Mouse (Mus musculus): ENCODE data around the gene Spag9. TPM values are rescaled to one million over a fixed set of nuclear protein-coding genes. Genes with fewer than 3 reads are reported as not detected.

Spag9 gene
- polyA plus RNA-seq, 1 experiment from 2014 or later, result 64.1 TPM

DNA sequence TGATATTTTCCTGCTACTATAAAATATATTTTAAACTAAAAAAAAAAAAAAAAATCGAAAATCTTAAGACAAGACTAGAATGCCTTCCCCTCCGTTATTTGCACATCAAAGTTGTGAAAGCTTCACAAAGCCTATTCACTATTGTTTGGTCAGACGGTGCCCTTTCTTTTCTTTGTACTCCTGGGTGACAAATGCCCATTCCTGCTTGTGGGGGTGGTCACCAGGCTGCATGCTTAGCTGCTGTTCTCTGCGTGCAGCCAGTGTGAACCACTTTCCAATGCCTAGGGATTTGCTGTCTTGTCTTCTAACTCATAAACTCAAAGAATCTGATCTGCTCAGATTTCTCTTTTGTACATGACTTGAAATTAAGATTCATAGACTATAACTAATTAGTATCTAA, 49.1 kb downstream of the Spag9 start:
- Histone ChIP-seq H3K4me2 (replicated peaks; ENCODE audit: low read depth) (0 out of 2 replicates have a peak overlapping the region, but pooled peaks have one; percentile 17), H3K9ac (ENCODE audit: low read depth, low read length) (no peak overlapping the region), H3K27ac (ENCODE audit: low read depth, low read length) (no peak overlapping the region), H3K4me3 (ENCODE audit: low read depth, low read length) (no peak overlapping the region), H3K27me3 (replicated peaks; ENCODE audit: control insufficient read depth, insufficient read depth, low read length) (no peaks in the 10 kb centered on the region), H3K4me1 (replicated peaks; ENCODE audit: control insufficient read depth, insufficient read depth, low read length) (no peaks in the 10 kb centered on the region), H3K9me3 (ENCODE audit: control insufficient read depth) (no peaks in the 10 kb centered on the region), H3K36me3 (ENCODE audit: control insufficient read depth, insufficient read depth) (peaks cover 12% of the 10 kb centered on the region)
- WGBS, result 41% methylated on average over 4 of the region's 4 CpGs
- TF ChIP-seq CTCF (IDR thresholded peaks at IDR 0.05; ENCODE audit: low read depth), result no peak
- no peak for ATAC-seq

DNA sequence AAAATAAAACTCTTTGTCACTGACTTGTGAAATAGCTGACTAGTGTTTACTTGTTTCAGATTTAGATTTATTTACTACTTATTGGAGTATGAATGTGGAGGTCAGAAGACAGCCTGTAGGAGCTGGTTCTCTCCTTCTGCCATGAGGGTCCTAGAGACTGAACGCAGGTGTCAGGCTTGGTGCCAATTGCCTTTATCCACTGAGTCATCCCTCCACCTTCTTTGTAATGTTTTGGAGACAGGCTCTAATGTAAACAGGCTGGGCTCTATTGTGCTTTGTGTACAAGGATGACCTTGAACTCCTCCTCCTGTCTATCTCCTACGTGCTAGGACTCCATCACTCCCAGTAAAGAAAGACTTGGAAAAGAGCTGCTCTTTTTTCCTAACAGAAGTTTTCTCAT, 51.4 kb downstream of the Spag9 start:
- no peak for ATAC-seq
- 74% methylated on average over 2 of the region's 2 CpGs for WGBS
- H3K9ac ChIP-seq (ENCODE audit: low read depth, low read length), result no peak overlapping the region
- no peak overlapping the region for H3K4me2 ChIP-seq (replicated peaks; ENCODE audit: low read depth)
- no peak overlapping the region for H3K27ac ChIP-seq (ENCODE audit: low read depth, low read length)
- H3K4me1 ChIP-seq (replicated peaks; ENCODE audit: control insufficient read depth, insufficient read depth, low read length), result no peaks in the 10 kb centered on the region
- no peaks in the 10 kb centered on the region for H3K9me3 ChIP-seq (ENCODE audit: control insufficient read depth)
- peaks cover 21% of the 10 kb centered on the region for H3K36me3 ChIP-seq (ENCODE audit: control insufficient read depth, insufficient read depth)
- no peaks in the 10 kb centered on the region for H3K27me3 ChIP-seq (replicated peaks; ENCODE audit: control insufficient read depth, insufficient read depth, low read length)
- no peak overlapping the region for H3K4me3 ChIP-seq (ENCODE audit: low read depth, low read length)
- TF ChIP-seq CTCF (IDR thresholded peaks at IDR 0.05; ENCODE audit: low read depth), result no peak

DNA sequence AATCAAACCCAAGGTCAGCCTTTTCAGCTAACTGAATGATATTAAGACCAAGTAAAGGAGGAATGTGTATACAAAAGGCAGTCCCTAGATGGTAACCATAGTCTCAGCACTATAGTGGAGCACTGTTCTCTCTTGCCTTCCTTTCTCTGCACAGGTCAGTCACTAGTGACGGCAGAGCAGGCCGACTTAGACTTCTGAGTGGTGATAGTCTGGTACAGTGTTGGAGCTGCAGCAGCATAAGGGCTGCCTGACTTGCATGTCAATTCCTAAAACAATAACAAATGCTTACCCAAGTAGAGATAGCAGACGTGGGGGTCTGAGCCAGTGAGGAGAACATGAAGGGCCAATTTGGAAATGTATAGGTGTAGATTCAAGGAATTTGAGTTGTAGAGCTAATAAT, 58.3 kb downstream of the Spag9 start:
- no peak for TF ChIP-seq CTCF (IDR thresholded peaks at IDR 0.05; ENCODE audit: low read depth)
- 93% methylated on average over 3 of the region's 3 CpGs for WGBS
- Histone ChIP-seq H3K9ac (ENCODE audit: low read depth, low read length) (no peak overlapping the region), H3K4me2 (replicated peaks; ENCODE audit: low read depth) (no peak overlapping the region), H3K9me3 (ENCODE audit: control insufficient read depth) (no peaks in the 10 kb centered on the region), H3K27ac (ENCODE audit: low read depth, low read length) (no peak overlapping the region), H3K4me3 (ENCODE audit: low read depth, low read length) (no peak overlapping the region), H3K4me1 (replicated peaks; ENCODE audit: control insufficient read depth, insufficient read depth, low read length) (no peaks in the 10 kb centered on the region), H3K27me3 (replicated peaks; ENCODE audit: control insufficient read depth, insufficient read depth, low read length) (no peaks in the 10 kb centered on the region), H3K36me3 (ENCODE audit: control insufficient read depth, insufficient read depth) (peaks cover 19% of the 10 kb centered on the region)
- ATAC-seq, result no peak

DNA sequence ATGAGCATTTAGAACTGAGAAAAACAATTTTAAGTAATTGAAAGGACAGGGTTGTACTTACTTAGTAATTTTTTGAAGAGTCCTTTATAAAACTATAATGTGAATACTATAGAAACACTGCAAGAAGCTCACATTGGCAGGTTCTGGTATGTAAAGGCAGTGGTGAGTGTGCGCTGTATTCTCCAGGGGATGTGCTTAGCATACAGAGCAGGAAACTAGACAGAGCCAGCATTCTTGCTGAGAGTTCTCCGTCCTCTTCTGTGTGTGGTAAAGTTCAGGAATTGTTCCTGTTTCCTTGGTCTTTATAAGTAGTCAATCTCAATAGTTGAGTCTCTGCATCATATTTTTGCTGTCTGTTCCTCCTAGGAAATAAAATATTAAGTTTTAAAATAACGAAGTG, 59.0 kb downstream of the Spag9 start:
- no peak for TF ChIP-seq CTCF (IDR thresholded peaks at IDR 0.05; ENCODE audit: low read depth)
- 89% methylated on average over 3 of the region's 3 CpGs for WGBS
- Histone ChIP-seq H3K4me1 (replicated peaks; ENCODE audit: control insufficient read depth, insufficient read depth, low read length) (no peaks in the 10 kb centered on the region), H3K4me2 (replicated peaks; ENCODE audit: low read depth) (no peak overlapping the region), H3K9ac (ENCODE audit: low read depth, low read length) (no peak overlapping the region), H3K27ac (ENCODE audit: low read depth, low read length) (no peak overlapping the region), H3K36me3 (ENCODE audit: control insufficient read depth, insufficient read depth) (peaks cover 16% of the 10 kb centered on the region), H3K9me3 (ENCODE audit: control insufficient read depth) (no peaks in the 10 kb centered on the region), H3K4me3 (ENCODE audit: low read depth, low read length) (no peak overlapping the region), H3K27me3 (replicated peaks; ENCODE audit: control insufficient read depth, insufficient read depth, low read length) (no peaks in the 10 kb centered on the region)
- no peak for ATAC-seq

DNA sequence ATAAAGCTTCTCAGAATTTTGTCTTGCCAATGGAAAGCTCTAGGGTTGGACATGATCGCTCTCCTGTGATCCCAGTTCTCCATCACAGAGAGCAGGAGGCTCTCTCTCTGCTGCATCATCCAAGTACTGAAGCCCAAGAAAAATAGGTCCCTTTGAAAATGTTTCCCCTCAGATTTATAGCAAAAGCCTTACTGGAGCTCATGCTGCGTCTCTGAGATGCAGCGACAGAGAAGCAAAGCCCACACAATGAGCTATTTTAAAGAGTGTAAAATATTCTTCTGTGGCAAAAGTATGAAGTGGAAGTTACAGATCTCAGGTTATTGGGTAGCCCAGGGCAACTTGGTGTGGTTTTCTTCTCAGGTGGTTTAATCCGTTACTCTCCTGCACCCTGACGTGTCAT, 68.0 kb downstream of the Spag9 start:
- 94% methylated on average over 5 of the region's 5 CpGs for WGBS
- ATAC-seq, result no peak

DNA sequence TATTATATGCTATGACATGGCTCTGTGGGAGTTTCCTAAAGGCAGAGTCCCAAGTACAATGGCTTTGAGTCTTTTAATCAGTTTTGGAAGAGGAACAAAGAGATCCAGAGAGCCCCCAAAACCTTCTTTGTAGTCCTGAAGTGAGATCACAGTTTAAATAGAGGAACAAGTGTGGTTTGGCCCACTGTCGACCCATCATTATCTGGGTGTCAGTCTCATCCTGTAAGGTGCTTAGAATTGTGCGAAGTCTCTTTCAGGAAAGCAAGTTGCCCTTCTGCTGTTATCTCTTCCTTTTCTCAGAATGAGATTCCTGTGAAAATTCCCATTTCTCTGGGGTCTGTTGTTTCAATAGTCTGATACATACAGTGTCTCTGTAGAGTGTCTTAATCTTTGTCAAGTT, 74.6 kb downstream of the Spag9 start:
- H3K36me3 ChIP-seq (ENCODE audit: control insufficient read depth, insufficient read depth), result peaks cover 37% of the 10 kb centered on the region
- WGBS, result 83% methylated on average over 2 of the region's 2 CpGs

More for the DNA sequence above, 68.0 kb downstream of the Spag9 start:
- Histone ChIP-seq H3K36me3 (ENCODE audit: control insufficient read depth, insufficient read depth) (peaks cover 30% of the 10 kb centered on the region), H3K27me3 (replicated peaks; ENCODE audit: control insufficient read depth, insufficient read depth, low read length) (no peaks in the 10 kb centered on the region), H3K4me3 (ENCODE audit: low read depth, low read length) (no peak overlapping the region), H3K9ac (ENCODE audit: low read depth, low read length) (no peak overlapping the region), H3K9me3 (ENCODE audit: control insufficient read depth) (no peaks in the 10 kb centered on the region), H3K4me1 (replicated peaks; ENCODE audit: control insufficient read depth, insufficient read depth, low read length) (no peaks in the 10 kb centered on the region), H3K27ac (ENCODE audit: low read depth, low read length) (no peak overlapping the region; the same call in 1 of the 2 replicates), H3K4me2 (replicated peaks; ENCODE audit: low read depth) (no peak overlapping the region)
- TF ChIP-seq CTCF (IDR thresholded peaks at IDR 0.05; ENCODE audit: low read depth), result no peak

DNA sequence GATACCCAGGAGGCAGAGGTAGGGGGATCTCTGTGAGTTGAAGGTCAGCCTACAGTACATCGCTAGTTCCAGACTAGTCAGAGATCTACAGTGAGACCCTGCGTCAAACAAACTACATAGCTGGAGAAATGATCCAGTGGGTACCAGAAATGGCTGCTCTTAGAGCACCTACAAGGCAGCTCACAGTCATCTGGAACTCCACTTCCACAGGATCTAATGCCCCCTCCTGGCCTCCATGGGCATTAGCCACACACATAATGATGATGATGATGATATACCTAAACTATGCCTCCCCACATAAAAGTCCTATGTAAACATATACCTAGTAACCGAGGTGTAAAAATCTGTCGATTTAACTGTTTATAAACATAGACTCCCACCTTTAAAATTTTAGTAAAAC, 77.4 kb downstream of the Spag9 start:
- Histone ChIP-seq H3K4me3 (ENCODE audit: low read depth, low read length) (no peak overlapping the region), H3K27ac (ENCODE audit: low read depth, low read length) (no peak overlapping the region), H3K4me2 (replicated peaks; ENCODE audit: low read depth) (no peak overlapping the region), H3K27me3 (replicated peaks; ENCODE audit: control insufficient read depth, insufficient read depth, low read length) (no peaks in the 10 kb centered on the region), H3K9me3 (ENCODE audit: control insufficient read depth) (no peaks in the 10 kb centered on the region), H3K4me1 (replicated peaks; ENCODE audit: control insufficient read depth, insufficient read depth, low read length) (no peaks in the 10 kb centered on the region), H3K9ac (ENCODE audit: low read depth, low read length) (no peak overlapping the region), H3K36me3 (ENCODE audit: control insufficient read depth, insufficient read depth) (peaks cover 29% of the 10 kb centered on the region)
- TF ChIP-seq CTCF (IDR thresholded peaks at IDR 0.05; ENCODE audit: low read depth), result peak; percentile 70
- WGBS, result 79% methylated on average over 4 of the region's 4 CpGs
- ATAC-seq, result no peak

More for the DNA sequence above, 74.6 kb downstream of the Spag9 start:
- no peaks in the 10 kb centered on the region for H3K27me3 ChIP-seq (replicated peaks; ENCODE audit: control insufficient read depth, insufficient read depth, low read length)
- H3K4me1 ChIP-seq (replicated peaks; ENCODE audit: control insufficient read depth, insufficient read depth, low read length), result no peaks in the 10 kb centered on the region
- no peak overlapping the region for H3K9ac ChIP-seq (ENCODE audit: low read depth, low read length)
- no peak for TF ChIP-seq CTCF (IDR thresholded peaks at IDR 0.05; ENCODE audit: low read depth)
- ATAC-seq, result no peak
- H3K4me3 ChIP-seq (ENCODE audit: low read depth, low read length), result no peak overlapping the region
- no peak overlapping the region for H3K4me2 ChIP-seq (replicated peaks; ENCODE audit: low read depth)
- H3K27ac ChIP-seq (ENCODE audit: low read depth, low read length), result no peak overlapping the region
- H3K9me3 ChIP-seq (ENCODE audit: control insufficient read depth), result no peaks in the 10 kb centered on the region

Measured in intestine, postnatal 0 days (tissue).